Mouse (Mus musculus) lung, postnatal 0 days (tissue): ENCODE measurements around the gene Hist2h2ab.

Experiments used
- CTCF ChIP-seq: IDR thresholded peaks from 2 replicates; pipeline ENCODE4 v1.5.1; 2016; ENCODE audit warnings: antibody characterized with exemption, mild to moderate bottlenecking
- EP300 ChIP-seq: IDR thresholded peaks from 2 replicates; pipeline ENCODE4 v1.6.1; 2016; ENCODE audit warnings: antibody characterized with exemption, mild to moderate bottlenecking, control low read depth

- TF ChIP-seq CTCF (peak; percentile 55), EP300 (no peak)
Measured at GRCm38 (mm10) chr3:96209242-96209641, 10.4 kb upstream of the Hist2h2ab start.
